Mouse (Mus musculus): ENCODE measurements around the gene Gm4064.
"Not testable (repeated sequence)": the region's sequence is repeated elsewhere in the genome, so short reads cannot be mapped to it uniquely, and the experiment has no call there.

Gm4064 gene

GRCm38 (mm10) chrY:2796105-2796504, at the start of gene Gm4064:
Gene Gm4064, minus strand, starts transcription at chrY:2796205.
- DNase-seq (ENCODE audit: low read depth): not testable (repeated sequence)

DNA sequence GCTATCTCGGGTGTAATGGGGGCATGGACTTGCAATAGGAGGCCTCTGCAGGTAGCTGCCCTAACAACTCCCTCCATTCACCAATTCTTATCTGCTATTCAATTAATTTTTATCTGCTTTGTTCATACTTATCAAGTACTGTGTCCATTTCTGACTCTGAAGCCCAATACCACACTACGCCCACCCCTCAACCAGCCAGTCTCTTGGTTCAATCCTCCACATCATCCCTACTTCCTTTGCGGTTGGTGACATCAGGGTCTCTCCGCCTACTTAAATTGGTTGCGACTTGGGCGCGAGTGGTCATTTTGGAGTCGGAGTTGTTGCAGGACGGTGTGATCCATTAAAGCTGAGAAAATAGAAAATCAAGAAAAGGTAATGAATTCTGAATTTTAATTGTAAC, 34.4 kb upstream of the Gm4064 start, which contains the start of the genes Rbmy and Gm10256:
TSS of gene Rbmy (plus strand) at position 301 of the 400 bp plus-strand sequence.
TSS of gene Gm10256 (plus strand) at position 320 of the 400 bp plus-strand sequence.
- not testable (repeated sequence) for DNase-seq (ENCODE audit: low read depth)

Measured in c-Kit-positive CD71-positive TER-119-negative erythroid progenitor cells, embryonic 14.5 days (primary cell).